Mouse (Mus musculus) intestine, embryonic 14.5 days (tissue): Measurements from ENCODE around the gene Gm49353. TPM values are rescaled to one million over a fixed set of nuclear protein-coding genes. Genes with fewer than 3 reads are reported as not detected.

Experiments
- ATAC-seq: fragments of 200-750 bp; cut with Nextera tagmentation; replicated peaks from 2 replicates; pipeline ENCODE4 v1.8.0; 2017; ENCODE audit warnings: low read depth, moderate number of reproducible peaks, moderate TSS enrichment, moderate library complexity; ENCODE audit not compliant: low FRiP score, low TSS enrichment
- DNase-seq: peaks from one replicate; pipeline ENCODE4 v3.0.0-alpha.2; 2018; ENCODE audit warnings: low spot score
- H3K27ac ChIP-seq: fragments of 300-500 bp; sonication (generic); 2 replicates; pipeline ENCODE4 v1.5.1; 2014; ENCODE audit warnings: low read depth, mild to moderate bottlenecking, control low read depth
- H3K27me3 ChIP-seq: fragments of 300-500 bp; sonication (generic); replicated peaks from 2 replicates; pipeline ENCODE4 v1.6.1; 2014; ENCODE audit warnings: low read length, control low read depth; ENCODE audit not compliant: control insufficient read depth, insufficient read depth
- H3K36me3 ChIP-seq: fragments of 300-500 bp; sonication (generic); 2 replicates; pipeline ENCODE4 v1.6.1; 2014; ENCODE audit warnings: low read length, control low read depth; ENCODE audit not compliant: control insufficient read depth, insufficient read depth
- H3K4me1 ChIP-seq: fragments of 300-500 bp; sonication (generic); replicated peaks from 2 replicates; pipeline ENCODE4 v1.6.1; 2014; ENCODE audit warnings: low read length, control low read depth, mixed read lengths; ENCODE audit not compliant: control insufficient read depth, insufficient read depth
- H3K4me2 ChIP-seq: fragments of 300-500 bp; sonication (generic); 2 replicates; pipeline ENCODE4 v1.6.1; 2014; ENCODE audit warnings: low read length
- H3K4me3 ChIP-seq: fragments of 300-500 bp; sonication (generic); 2 replicates; pipeline ENCODE4 v1.5.1; 2014; ENCODE audit warnings: low read depth, low read length, control low read depth, mixed read lengths
- H3K9ac ChIP-seq: fragments of 300-500 bp; sonication (generic); 2 replicates; pipeline ENCODE4 v1.6.1; 2014; ENCODE audit warnings: mild to moderate bottlenecking, low read length
- H3K9me3 ChIP-seq: fragments of 300-500 bp; sonication (generic); 2 replicates; pipeline ENCODE4 v1.6.1; 2016; ENCODE audit warnings: low read length, control low read depth; ENCODE audit not compliant: control insufficient read depth
- whole genome bisulfite sequencing: fragments of 180-500 bp; shearing (Covaris S2); extraction: QIAGEN DNeasy Blood & Tissue Kit; methylation state at CpG from one replicate; pipeline ENCODE4 v1.1.7; 2014; 5-methylcytosine and 5-hydroxymethylcytosine counted together
- polyA plus RNA-seq: library from polyadenylated mRNA; unstranded; fragments of >200 nt; fragmentation: Nextera tagmentation; extraction: Ambion mirVana; gene quantifications from 2 replicates; pipeline ENCODE4 v1.2.1, GENCODE M21; 2014

The Gm49353 gene
- polyA plus RNA-seq: 0.89 TPM in 1 of 2 replicates, not detected in the other

DNA sequence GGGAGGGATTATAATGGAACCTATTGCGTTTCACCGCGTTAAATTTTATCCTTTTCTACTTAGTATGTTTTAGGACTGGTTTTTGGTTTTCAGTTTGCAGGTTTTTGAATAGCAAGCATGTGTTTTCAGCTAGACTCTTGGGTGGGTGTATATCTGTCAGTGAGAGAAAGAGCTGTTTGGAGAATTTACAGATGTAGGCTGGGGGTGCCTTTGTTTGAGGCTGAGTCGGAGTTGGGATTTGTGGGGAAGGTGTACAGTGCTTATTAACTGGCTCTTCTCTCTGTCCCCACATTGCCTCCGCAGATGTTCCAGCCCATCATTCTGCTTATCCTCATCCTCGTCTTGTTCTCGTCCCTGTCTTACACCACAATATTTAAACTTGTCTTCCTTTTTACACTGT, at the start of gene Gm49353:
TSS of gene Gm49353 (plus strand) at position 313 of the 400 bp plus-strand sequence.
- Histone ChIP-seq H3K4me3 (no peak within 1 kb of the TSS), H3K9me3 (0 out of 2 replicates have a peak, but pooled peaks cover 5% of the 10 kb centered on the region), H3K4me2 (no peak within 1 kb of the TSS), H3K4me1 (no peaks in the 10 kb centered on the region), H3K27ac (no peak within 1 kb of the TSS), H3K9ac (no peak within 1 kb of the TSS), H3K27me3 (no peaks in the 10 kb centered on the region), H3K36me3 (no peaks in the 10 kb centered on the region)
- DNase-seq (no peak), ATAC-seq (no peak)
- 67% methylated on average over 7 of the region's 7 CpGs for WGBS

GRCm38 (mm10) chr10:29155304-29155703, 43.5 kb upstream of the Gm49353 start:
- no peaks in the 10 kb centered on the region for H3K36me3 ChIP-seq
- H3K4me1 ChIP-seq: no peaks in the 10 kb centered on the region
- H3K27me3 ChIP-seq: no peaks in the 10 kb centered on the region
- WGBS: 95% methylated on average over 3 of the region's 3 CpGs
- no peaks in the 10 kb centered on the region for H3K9me3 ChIP-seq
- ATAC-seq: no peak
- H3K4me2 ChIP-seq: no peak overlapping the region
- DNase-seq: no peak
- no peak overlapping the region for H3K4me3 ChIP-seq
- no peak overlapping the region for H3K9ac ChIP-seq
- H3K27ac ChIP-seq: no peak overlapping the region

DNA sequence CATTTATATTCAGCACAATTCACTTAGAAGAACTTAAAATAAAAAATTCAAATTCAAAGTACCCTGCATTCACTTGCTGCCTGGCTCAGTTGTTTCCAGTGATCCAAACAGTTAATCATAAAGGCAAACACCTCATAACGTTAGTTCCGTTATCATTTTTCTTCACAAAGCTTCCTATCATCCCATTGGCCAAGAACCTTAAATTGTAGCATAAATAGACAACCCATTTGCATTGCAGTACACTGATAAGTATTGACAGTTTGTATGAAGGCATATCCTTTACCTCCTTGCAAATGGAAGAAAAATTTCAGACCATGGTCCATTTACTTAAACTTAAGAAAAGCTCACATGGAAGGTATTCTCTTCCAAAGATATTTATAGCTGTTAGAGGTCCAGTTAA, 37.1 kb upstream of the Gm49353 start:
- H3K4me1 ChIP-seq: no peaks in the 10 kb centered on the region
- WGBS: 79% methylated on average over 2 of the region's 2 CpGs
- no peaks in the 10 kb centered on the region for H3K27me3 ChIP-seq
- no peak for DNase-seq
- no peak overlapping the region for H3K27ac ChIP-seq
- no peak for ATAC-seq
- H3K9ac ChIP-seq: no peak overlapping the region
- H3K4me3 ChIP-seq: no peak overlapping the region
- H3K9me3 ChIP-seq: no peaks in the 10 kb centered on the region
- no peaks in the 10 kb centered on the region for H3K36me3 ChIP-seq
- no peak overlapping the region for H3K4me2 ChIP-seq

- Histone ChIP-seq H3K27me3 (no peaks in the 10 kb centered on the region), H3K27ac (no peak overlapping the region), H3K9ac (no peak overlapping the region), H3K9me3 (no peaks in the 10 kb centered on the region), H3K36me3 (no peaks in the 10 kb centered on the region), H3K4me3 (no peak overlapping the region), H3K4me1 (no peaks in the 10 kb centered on the region), H3K4me2 (no peak overlapping the region)
- ATAC-seq (no peak), DNase-seq (no peak)
- WGBS: 86% methylated on average over 2 of the region's 2 CpGs
These were observed 25.0 kb upstream of the Gm49353 start for GRCm38 (mm10) chr10:29173778-29174177.

GRCm38 (mm10) chr10:29175656-29176055, 23.1 kb upstream of the Gm49353 start:
- no peak overlapping the region for H3K4me2 ChIP-seq
- H3K9ac ChIP-seq: no peak overlapping the region
- WGBS: 85% methylated on average over 3 of the region's 3 CpGs
- no peaks in the 10 kb centered on the region for H3K36me3 ChIP-seq
- H3K27me3 ChIP-seq: no peaks in the 10 kb centered on the region
- H3K27ac ChIP-seq: no peak overlapping the region
- no peak overlapping the region for H3K4me3 ChIP-seq
- DNase-seq: no peak
- ATAC-seq: no peak
- no peaks in the 10 kb centered on the region for H3K9me3 ChIP-seq
- H3K4me1 ChIP-seq: no peaks in the 10 kb centered on the region

DNA sequence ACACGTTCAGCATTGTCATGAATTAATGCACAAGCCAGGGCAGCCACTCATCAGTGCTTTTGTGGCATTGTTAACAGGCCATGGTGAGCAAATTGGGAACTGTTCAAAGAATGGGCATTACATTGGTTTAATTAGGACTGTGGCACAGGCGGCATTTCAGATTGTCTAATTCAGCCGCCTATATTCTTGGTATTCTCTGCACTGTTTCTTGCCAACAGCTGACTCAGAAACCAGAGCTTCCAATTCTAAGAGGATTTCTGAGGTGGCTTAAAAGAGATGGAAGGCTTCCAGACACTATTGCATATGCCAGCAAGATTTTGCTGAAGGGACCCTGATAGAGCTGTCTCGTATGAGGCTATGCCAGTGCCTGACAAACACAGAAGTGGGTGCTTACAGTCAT, 21.9 kb upstream of the Gm49353 start:
- Histone ChIP-seq H3K27me3 (no peaks in the 10 kb centered on the region), H3K4me3 (no peak overlapping the region), H3K4me1 (no peaks in the 10 kb centered on the region), H3K4me2 (no peak overlapping the region), H3K27ac (no peak overlapping the region), H3K9ac (no peak overlapping the region), H3K9me3 (no peaks in the 10 kb centered on the region), H3K36me3 (no peaks in the 10 kb centered on the region)
- 88% methylated on average over 4 of the region's 4 CpGs for WGBS
- DNase-seq: no peak
- ATAC-seq: no peak

DNA sequence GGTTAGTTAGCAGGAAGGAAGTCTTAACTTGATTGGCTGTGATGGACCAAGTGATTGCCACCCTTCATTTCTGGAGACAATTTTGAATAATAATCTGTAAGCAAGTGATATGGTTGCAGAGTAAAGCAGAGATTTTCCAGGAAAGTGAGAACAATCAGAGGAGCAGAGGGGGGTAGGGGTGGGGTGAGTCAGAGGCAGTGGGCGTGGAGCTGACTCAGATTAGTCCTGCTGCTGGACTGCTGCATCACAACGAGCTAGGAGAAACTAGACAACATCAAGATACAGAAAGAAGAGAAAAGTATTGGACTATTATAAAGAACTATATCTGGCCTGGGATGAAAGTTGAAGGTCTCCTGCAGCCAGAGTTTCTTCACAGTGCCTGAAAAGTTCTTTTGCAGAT, 20.8 kb upstream of the Gm49353 start:
- ATAC-seq (no peak), DNase-seq (no peak)
- no peaks in the 10 kb centered on the region for H3K4me1 ChIP-seq
- no peak overlapping the region for H3K27ac ChIP-seq
- H3K4me3 ChIP-seq: no peak overlapping the region
- no peak overlapping the region for H3K9ac ChIP-seq
- no peaks in the 10 kb centered on the region for H3K36me3 ChIP-seq
- 66% methylated on average over 2 of the region's 2 CpGs for WGBS
- H3K9me3 ChIP-seq: no peaks in the 10 kb centered on the region
- H3K4me2 ChIP-seq: no peak overlapping the region
- no peaks in the 10 kb centered on the region for H3K27me3 ChIP-seq

GRCm38 (mm10) chr10:29180210-29180609, 18.5 kb upstream of the Gm49353 start:
- H3K27ac ChIP-seq: no peak overlapping the region
- no peaks in the 10 kb centered on the region for H3K9me3 ChIP-seq
- no peaks in the 10 kb centered on the region for H3K27me3 ChIP-seq
- ATAC-seq: no peak
- DNase-seq: no peak
- H3K4me3 ChIP-seq: no peak overlapping the region
- no peaks in the 10 kb centered on the region for H3K4me1 ChIP-seq
- no peaks in the 10 kb centered on the region for H3K36me3 ChIP-seq
- WGBS: 91% methylated on average over 3 of the region's 3 CpGs
- no peak overlapping the region for H3K4me2 ChIP-seq
- H3K9ac ChIP-seq: no peak overlapping the region

DNA sequence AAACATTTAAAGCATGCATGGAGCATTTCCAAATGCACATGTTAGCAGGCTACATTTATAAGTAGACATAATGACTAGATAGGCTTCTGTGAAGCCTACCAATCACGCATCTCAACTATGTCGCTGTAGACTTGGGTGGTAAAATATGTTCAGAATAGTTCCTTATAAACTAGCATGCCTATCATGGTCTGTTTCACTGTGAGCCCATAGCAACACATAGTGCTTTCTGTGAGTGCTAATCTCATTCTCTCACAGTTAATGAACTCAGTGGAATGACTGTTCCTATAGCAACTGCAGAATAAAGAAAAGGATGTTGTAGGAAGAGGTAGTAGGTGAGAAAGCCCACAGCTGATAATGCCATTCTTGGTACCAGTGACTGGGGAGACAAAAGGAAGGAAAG, 17.7 kb upstream of the Gm49353 start:
- ATAC-seq (no peak), DNase-seq (no peak)
- Histone ChIP-seq H3K4me2 (no peak overlapping the region), H3K27me3 (no peaks in the 10 kb centered on the region), H3K36me3 (no peaks in the 10 kb centered on the region), H3K9ac (no peak overlapping the region), H3K4me1 (no peaks in the 10 kb centered on the region), H3K9me3 (no peaks in the 10 kb centered on the region), H3K4me3 (no peak overlapping the region), H3K27ac (no peak overlapping the region)
- 89% methylated on average over 2 of the region's 2 CpGs for WGBS
